Mouse (Mus musculus) lung, postnatal 25 days (tissue): ENCODE measurements around the gene Arrb1.
A peak's percentile ranks its signal among the peaks of the same experiment; 100 is the strongest.

Source experiments
- DNase-seq: peaks from one replicate; pipeline ENCODE4 v3.0.0; 2022; ENCODE audit warnings: low spot score

Arrb1 gene

GRCm38 (mm10) chr7:99632286-99632685, 97.0 kb downstream of the Arrb1 start:
- DNase-seq = no peak

- no peak for DNase-seq
Observed at GRCm38 (mm10) chr7:99633966-99634665, 98.8 kb downstream of the Arrb1 start.

GRCm38 (mm10) chr7:99641245-99641644, 106.0 kb downstream of the Arrb1 start:
- DNase-seq = no peak

GRCm38 (mm10) chr7:99642078-99642477, 106.8 kb downstream of the Arrb1 start:
- no peak for DNase-seq

- no peak for DNase-seq
Observed at GRCm38 (mm10) chr7:99644701-99645100, 109.4 kb downstream of the Arrb1 start.

GRCm38 (mm10) chr7:99648623-99649022, 113.4 kb downstream of the Arrb1 start:
- DNase-seq = peak; percentile 32

- DNase-seq = no peak
Observed at GRCm38 (mm10) chr7:99649585-99649984, 114.3 kb downstream of the Arrb1 start.

GRCm38 (mm10) chr7:99654244-99654643, 119.0 kb downstream of the Arrb1 start:
- DNase-seq = no peak
